Mouse (Mus musculus) spleen, adult 2 months (tissue): ENCODE measurements around the gene Fstl1.

Source experiments
- CTCF ChIP-seq: fragments of 200-500 bp; IDR thresholded peaks from 2 replicates; pipeline ENCODE4 v1.5.1; 2011; ENCODE audit warnings: mild to moderate bottlenecking, inconsistent platforms; ENCODE audit not compliant: insufficient read depth, insufficient read length, insufficient replicate concordance; ENCODE audit errors: extremely low read depth
- POLR2A ChIP-seq: fragments of 200-500 bp; IDR thresholded peaks from 2 replicates; pipeline ENCODE4 v1.6.1; 2011; ENCODE audit warnings: low read depth, low read length, inconsistent platforms

- TF ChIP-seq POLR2A: no peak
- TF ChIP-seq CTCF: no peak
Observed at GRCm38 (mm10) chr16:37795651-37796150, 19.0 kb downstream of the Fstl1 start.
